Mouse (Mus musculus) bone marrow, adult 2 months (tissue): ENCODE measurements around the gene Ttc8.

Source experiments
- CTCF ChIP-seq: fragments of 200-500 bp; IDR thresholded peaks from 2 replicates; pipeline ENCODE4 v1.5.1; 2011; ENCODE audit warnings: low read length, control low read depth; ENCODE audit not compliant: control insufficient read depth, insufficient read depth
- POLR2A ChIP-seq: fragments of 200-500 bp; IDR thresholded peaks from 2 replicates; pipeline ENCODE4 v1.6.1; 2011; ENCODE audit warnings: low read depth, mild to moderate bottlenecking, control low read depth, low read length, borderline replicate concordance; ENCODE audit not compliant: control insufficient read depth

DNA sequence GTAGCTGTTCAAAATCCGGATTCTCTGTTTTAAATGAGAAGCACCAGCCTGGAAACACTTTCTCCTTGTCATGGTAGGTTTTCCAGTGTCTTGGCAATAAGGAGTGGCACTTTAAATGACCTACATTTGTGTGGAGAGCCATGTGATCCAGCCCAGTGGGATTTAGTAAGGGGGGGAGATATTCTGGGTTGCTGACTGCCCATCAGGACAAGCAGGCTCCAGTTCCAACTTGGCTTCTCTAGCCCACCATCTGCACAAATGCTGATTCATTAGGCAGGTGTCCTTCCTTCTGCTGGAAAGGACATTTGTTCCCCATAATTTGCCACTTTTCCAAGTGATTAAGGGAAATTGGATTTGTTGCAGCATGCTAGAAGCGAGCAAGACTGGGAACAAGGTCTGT lies 105.9 kb downstream of the Ttc8 start:
- TF ChIP-seq POLR2A (no peak), CTCF (no peak)
